Mouse (Mus musculus): Measurements from ENCODE around the gene Cpa5. TPM values are rescaled to one million over a fixed set of nuclear protein-coding genes. Genes with fewer than 3 reads are reported as not detected.

The Cpa5 gene
- polyA plus RNA-seq, 1 experiment from 2014 or later = 0.33 TPM

GRCm38 (mm10) chr6:30605672-30606071, 5.1 kb upstream of the Cpa5 start:
- no peaks in the 10 kb centered on the region for H3K36me3 ChIP-seq
- H3K4me1 ChIP-seq = peaks cover 31% of the 10 kb centered on the region
- WGBS = 63% methylated on average over 5 of the region's 5 CpGs
- H3K9me3 ChIP-seq = no peaks in the 10 kb centered on the region
- no peak overlapping the region for H3K9ac ChIP-seq
- ATAC-seq (ENCODE audit: low FRiP score, low read depth) = no peak
- H3K27ac ChIP-seq = peak overlapping the region; percentile 44; the same call in 1 of the 2 replicates
- no peaks in the 10 kb centered on the region for H3K27me3 ChIP-seq
- no peak overlapping the region for H3K4me2 ChIP-seq (replicated peaks)
- no peak overlapping the region for H3K4me3 ChIP-seq

DNA sequence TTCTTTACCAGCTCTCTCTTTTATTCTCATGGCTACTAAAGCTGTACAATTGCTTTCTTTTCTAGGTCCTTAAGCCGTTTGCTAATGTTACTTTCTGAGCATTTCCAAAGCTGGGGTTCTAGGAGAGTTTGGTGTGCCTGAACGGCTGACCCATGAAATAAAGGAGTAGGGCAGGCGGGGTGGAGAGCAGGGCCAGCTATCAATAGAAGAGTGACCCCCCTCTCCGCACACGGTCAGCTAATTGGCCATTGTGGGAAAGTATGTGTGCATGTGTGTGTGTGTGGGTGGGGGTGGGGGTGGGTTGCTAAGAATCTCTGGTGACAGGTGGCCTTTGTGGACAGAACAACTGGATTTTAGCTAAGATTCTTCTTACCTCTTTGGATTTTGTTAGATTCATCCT, 402 bp downstream of the Cpa5 start:
- WGBS = 71% methylated on average over 5 of the region's 5 CpGs

DNA sequence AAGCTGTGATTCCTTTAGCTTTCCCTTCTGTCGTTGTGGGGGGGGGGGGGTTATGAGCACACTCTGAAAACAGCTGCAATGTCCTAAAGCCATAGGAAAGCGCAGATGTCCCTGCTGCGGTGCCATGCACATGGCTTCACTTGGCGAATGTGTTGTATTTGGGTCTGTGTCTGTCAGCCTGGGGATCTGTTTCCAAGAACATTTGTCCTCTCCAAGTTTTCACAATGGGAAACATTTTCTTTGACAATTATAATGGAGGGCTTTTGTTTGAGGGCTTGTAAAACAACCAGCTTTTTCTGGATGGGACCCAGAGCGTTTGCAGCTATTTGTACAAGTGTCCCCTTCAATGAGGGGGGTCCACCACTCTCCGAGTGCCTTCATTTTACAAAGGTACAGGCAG, 3.4 kb downstream of the Cpa5 start:
- Histone ChIP-seq H3K27me3 (no peaks in the 10 kb centered on the region), H3K36me3 (no peaks in the 10 kb centered on the region), H3K9me3 (no peaks in the 10 kb centered on the region), H3K9ac (no peak overlapping the region), H3K4me3 (no peak overlapping the region), H3K27ac (peak overlapping the region; percentile 12; the same call in 1 of the 2 replicates), H3K4me2 (replicated peaks) (no peak overlapping the region), H3K4me1 (peaks cover 45% of the 10 kb centered on the region)
- no peak for ATAC-seq (ENCODE audit: low FRiP score, low read depth)
- WGBS = 76% methylated on average over 6 of the region's 6 CpGs

More for the DNA sequence above, 402 bp downstream of the Cpa5 start:
- Histone ChIP-seq H3K9me3 (no peaks in the 10 kb centered on the region), H3K4me2 (replicated peaks) (no peak overlapping the region), H3K27ac (no peak overlapping the region), H3K27me3 (no peaks in the 10 kb centered on the region), H3K36me3 (no peaks in the 10 kb centered on the region), H3K4me3 (no peak overlapping the region), H3K4me1 (peaks cover 28% of the 10 kb centered on the region), H3K9ac (no peak overlapping the region)
- no peak for ATAC-seq (ENCODE audit: low FRiP score, low read depth)

DNA sequence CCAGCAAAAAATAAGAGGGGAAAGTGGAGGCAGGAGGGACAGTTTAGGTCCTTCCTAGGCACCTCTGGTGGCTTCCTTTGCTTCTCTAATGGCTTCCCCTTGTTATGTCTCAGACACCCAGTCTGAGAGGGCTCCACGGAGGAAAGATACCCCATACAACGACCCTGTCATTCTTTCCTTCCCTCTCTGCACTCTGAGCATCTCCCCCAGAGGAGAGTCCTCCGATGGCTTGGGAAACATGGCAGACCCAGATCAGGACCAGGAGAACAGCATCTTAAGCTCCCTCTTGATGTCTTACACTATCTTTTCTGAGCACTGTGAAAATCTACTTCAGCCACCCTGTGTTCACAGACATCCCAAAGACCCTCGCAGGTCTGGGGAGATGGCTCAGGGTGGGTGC, 4.9 kb downstream of the Cpa5 start:
- 18% methylated on average over 4 of the region's 4 CpGs for WGBS
- no peak for ATAC-seq (ENCODE audit: low FRiP score, low read depth)
- peak overlapping the region; percentile 89; the same call in 1 of the 2 replicates for H3K27ac ChIP-seq
- H3K4me3 ChIP-seq = no peak overlapping the region
- H3K36me3 ChIP-seq = no peaks in the 10 kb centered on the region
- H3K9ac ChIP-seq = no peak overlapping the region
- no peaks in the 10 kb centered on the region for H3K9me3 ChIP-seq
- no peaks in the 10 kb centered on the region for H3K27me3 ChIP-seq
- H3K4me1 ChIP-seq = peaks cover 50% of the 10 kb centered on the region
- H3K4me2 ChIP-seq (replicated peaks) = no peak overlapping the region

DNA sequence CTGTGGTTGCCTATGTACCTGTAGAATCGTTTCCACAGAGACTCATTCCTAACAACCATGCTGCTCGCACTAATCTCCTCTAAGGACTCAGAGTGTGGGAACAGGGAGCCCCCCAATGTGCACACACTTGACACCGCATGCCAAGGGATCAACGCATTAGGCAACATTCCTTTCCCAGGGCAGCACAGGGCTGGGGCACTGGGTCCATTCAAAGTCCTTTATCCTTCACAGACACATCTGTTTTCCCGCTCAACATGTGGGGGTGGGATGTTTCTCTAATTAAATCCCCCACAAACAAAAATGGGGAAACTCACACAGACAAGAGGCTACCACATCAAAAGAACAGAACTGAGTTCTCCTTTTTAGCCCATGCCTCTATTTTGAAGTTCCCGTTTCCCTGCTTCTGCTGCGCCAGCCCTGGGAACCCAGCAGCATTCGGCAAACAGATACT, 5.7 kb downstream of the Cpa5 start:
- peak; percentile 30 for ATAC-seq (ENCODE audit: low FRiP score, low read depth)
- H3K4me2 ChIP-seq (replicated peaks) = peak overlapping the region; percentile 52
- no peaks in the 10 kb centered on the region for H3K9me3 ChIP-seq
- no peak overlapping the region for H3K4me3 ChIP-seq
- peak overlapping the region; percentile 89; the same call in 1 of the 2 replicates for H3K27ac ChIP-seq
- no peaks in the 10 kb centered on the region for H3K27me3 ChIP-seq
- no peak overlapping the region for H3K9ac ChIP-seq
- 4% methylated on average over 8 of the region's 8 CpGs for WGBS
- H3K4me1 ChIP-seq = peaks cover 54% of the 10 kb centered on the region
- no peaks in the 10 kb centered on the region for H3K36me3 ChIP-seq

GRCm38 (mm10) chr6:30617020-30617958, 6.5 kb downstream of the Cpa5 start:
- Histone ChIP-seq H3K36me3 (no peaks in the 10 kb centered on the region), H3K27me3 (no peaks in the 10 kb centered on the region), H3K9ac (peak overlapping the region; percentile 8; the same call in 1 of the 2 replicates), H3K4me3 (peak overlapping the region; percentile 14; the same call in 1 of the 2 replicates), H3K27ac (peak overlapping the region; percentile 89), H3K9me3 (no peaks in the 10 kb centered on the region), H3K4me1 (peaks cover 54% of the 10 kb centered on the region), H3K4me2 (replicated peaks) (peak overlapping the region; percentile 52)
- ATAC-seq (ENCODE audit: low FRiP score, low read depth) = peak; percentile 10
- WGBS = 6% methylated on average over 13 of the region's 13 CpGs

DNA sequence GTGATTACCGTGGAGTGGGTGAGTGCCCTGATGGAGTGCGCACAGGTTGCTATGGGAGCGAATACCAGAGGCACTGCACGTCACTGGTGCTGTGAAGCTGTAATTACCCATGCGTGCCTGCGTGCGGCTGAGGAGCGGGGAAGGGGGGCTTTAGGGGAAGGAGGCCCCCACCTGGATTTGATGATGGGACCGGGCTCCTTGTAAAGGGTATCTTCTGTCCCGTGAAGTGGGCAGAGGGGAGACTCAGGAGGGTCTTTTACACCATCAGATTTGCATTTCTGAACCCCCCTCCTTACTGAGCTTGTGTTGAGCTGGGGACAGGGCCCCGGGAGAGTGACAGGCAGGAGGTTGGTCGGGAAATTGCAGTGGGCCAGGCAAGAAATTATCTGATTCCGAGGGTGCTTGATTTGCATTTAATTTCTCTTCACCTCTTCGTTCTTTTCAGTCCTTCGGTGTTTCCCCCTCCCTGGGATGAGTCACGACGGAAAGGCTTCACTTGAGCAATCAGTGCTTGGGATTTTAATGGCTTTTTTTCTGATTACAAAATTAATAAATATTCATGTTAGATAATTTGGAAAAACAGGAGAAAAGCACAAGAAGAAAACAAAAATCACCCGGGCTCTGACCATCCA, 7.3 kb downstream of the Cpa5 start:
- Histone ChIP-seq H3K4me1 (peaks cover 54% of the 10 kb centered on the region), H3K4me3 (peak overlapping the region; percentile 14; the same call in 1 of the 2 replicates), H3K27ac (peak overlapping the region; percentile 89; the same call in 1 of the 2 replicates), H3K9me3 (no peaks in the 10 kb centered on the region), H3K36me3 (no peaks in the 10 kb centered on the region), H3K4me2 (replicated peaks) (peak overlapping the region; percentile 52), H3K9ac (peak overlapping the region; percentile 53; the same call in 1 of the 2 replicates), H3K27me3 (no peaks in the 10 kb centered on the region)
- WGBS = 7% methylated on average over 18 of the region's 18 CpGs
- peak; percentile 65 for ATAC-seq (ENCODE audit: low FRiP score, low read depth)

GRCm38 (mm10) chr6:30618735-30619134, 7.9 kb downstream of the Cpa5 start:
- Histone ChIP-seq H3K4me1 (peaks cover 54% of the 10 kb centered on the region), H3K9ac (no peak overlapping the region), H3K4me3 (no peak overlapping the region), H3K36me3 (no peaks in the 10 kb centered on the region), H3K4me2 (replicated peaks) (no peak overlapping the region), H3K9me3 (no peaks in the 10 kb centered on the region), H3K27ac (peak overlapping the region; percentile 89), H3K27me3 (no peaks in the 10 kb centered on the region)
- 40% methylated on average over 6 of the region's 6 CpGs for WGBS
- no peak for ATAC-seq (ENCODE audit: low FRiP score, low read depth)

GRCm38 (mm10) chr6:30619606-30620005, 8.8 kb downstream of the Cpa5 start:
- peaks cover 52% of the 10 kb centered on the region for H3K4me1 ChIP-seq
- no peak overlapping the region; the same call in 1 of the 2 replicates for H3K27ac ChIP-seq
- WGBS = 77% methylated on average over 5 of the region's 5 CpGs

GRCm38 (mm10) chr6:30620591-30620990, 9.8 kb downstream of the Cpa5 start:
- Histone ChIP-seq H3K27me3 (no peaks in the 10 kb centered on the region), H3K4me1 (peaks cover 44% of the 10 kb centered on the region), H3K9ac (no peak overlapping the region), H3K27ac (peak overlapping the region; percentile 39; the same call in 1 of the 2 replicates), H3K4me2 (replicated peaks) (no peak overlapping the region), H3K4me3 (no peak overlapping the region), H3K9me3 (no peaks in the 10 kb centered on the region), H3K36me3 (no peaks in the 10 kb centered on the region)
- 74% methylated on average over 4 of the region's 4 CpGs for WGBS
- no peak for ATAC-seq (ENCODE audit: low FRiP score, low read depth)

More at GRCm38 (mm10) chr6:30619606-30620005, 8.8 kb downstream of the Cpa5 start:
- Histone ChIP-seq H3K4me3 (no peak overlapping the region), H3K9ac (no peak overlapping the region), H3K4me2 (replicated peaks) (no peak overlapping the region), H3K27me3 (no peaks in the 10 kb centered on the region), H3K36me3 (no peaks in the 10 kb centered on the region), H3K9me3 (no peaks in the 10 kb centered on the region)
- ATAC-seq (ENCODE audit: low FRiP score, low read depth) = no peak

DNA sequence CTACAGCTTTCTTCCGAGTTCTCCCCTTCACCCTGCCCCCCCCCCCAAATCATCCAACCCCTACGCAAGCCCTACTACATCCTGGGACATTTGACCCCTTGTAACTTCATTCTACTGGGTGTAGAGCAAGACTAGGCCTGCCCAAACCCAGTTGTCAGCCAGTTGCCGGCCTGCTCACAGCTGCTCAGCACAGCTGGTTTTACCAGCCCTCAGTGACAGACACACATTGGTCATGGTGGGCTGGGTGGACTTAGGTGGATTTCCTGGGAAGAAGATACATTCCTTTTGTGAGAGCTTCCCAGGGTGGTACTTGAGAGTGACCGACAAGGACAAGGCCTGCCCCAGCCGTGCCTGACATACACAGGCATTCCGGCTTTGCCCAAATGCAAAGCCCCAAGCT, 10.2 kb downstream of the Cpa5 start:
- no peak overlapping the region for H3K9ac ChIP-seq
- 73% methylated on average over 6 of the region's 6 CpGs for WGBS
- H3K36me3 ChIP-seq = no peaks in the 10 kb centered on the region
- H3K4me3 ChIP-seq = no peak overlapping the region
- no peaks in the 10 kb centered on the region for H3K27me3 ChIP-seq
- H3K4me1 ChIP-seq = peaks cover 40% of the 10 kb centered on the region
- 0 out of 2 replicates have a peak, but pooled peaks have one; percentile 35 for ATAC-seq (ENCODE audit: low FRiP score, low read depth)
- H3K9me3 ChIP-seq = no peaks in the 10 kb centered on the region
- H3K27ac ChIP-seq = peak overlapping the region; percentile 23; the same call in 1 of the 2 replicates
- no peak overlapping the region for H3K4me2 ChIP-seq (replicated peaks)

DNA sequence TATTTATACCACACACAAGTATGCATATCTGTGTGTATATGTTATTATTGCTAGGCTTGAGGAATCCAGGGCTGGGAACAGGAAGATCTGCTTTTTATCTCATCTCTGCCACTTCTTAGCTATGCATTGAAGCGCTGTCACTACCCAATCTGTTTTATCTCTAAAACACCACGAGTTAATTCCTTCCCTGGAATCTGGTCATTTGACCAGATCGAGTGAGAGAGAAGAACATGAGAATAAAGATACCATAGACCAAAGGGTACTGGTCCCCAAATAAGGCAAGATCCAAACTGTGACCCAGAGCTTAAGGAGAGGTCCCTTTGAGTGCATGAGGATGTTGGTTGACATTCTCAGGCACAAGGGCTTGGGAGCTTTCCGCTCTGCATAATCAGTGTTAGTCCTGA, 11.2 kb downstream of the Cpa5 start:
- no peaks in the 10 kb centered on the region for H3K36me3 ChIP-seq
- no peak for ATAC-seq (ENCODE audit: low FRiP score, low read depth)
- H3K4me3 ChIP-seq = no peak overlapping the region
- H3K27ac ChIP-seq = no peak overlapping the region
- peaks cover 30% of the 10 kb centered on the region for H3K4me1 ChIP-seq
- no peak overlapping the region for H3K4me2 ChIP-seq (replicated peaks)
- H3K9ac ChIP-seq = no peak overlapping the region
- H3K27me3 ChIP-seq = no peaks in the 10 kb centered on the region
- H3K9me3 ChIP-seq = no peaks in the 10 kb centered on the region
- 58% methylated on average over 4 of the region's 4 CpGs for WGBS
